Mouse (Mus musculus) hindbrain, embryonic 10.5 days (tissue): Measurements from ENCODE around the gene Lpp. TPM values are rescaled to one million over a fixed set of nuclear protein-coding genes. Genes with fewer than 3 reads are reported as not detected.

Source experiments
- DNase-seq: peaks from one replicate; pipeline ENCODE4 v3.0.0-alpha.2; 2017; ENCODE audit warnings: low spot score
- H3K27ac ChIP-seq: fragments of 300-500 bp; sonication (generic); 2 replicates; pipeline ENCODE4 v1.5.1; 2016; ENCODE audit warnings: mild to moderate bottlenecking, moderate library complexity
- H3K27me3 ChIP-seq: fragments of 300-500 bp; sonication (generic); 2 replicates; pipeline ENCODE4 v1.6.1; 2016; ENCODE audit warnings: mild to moderate bottlenecking; ENCODE audit not compliant: poor library complexity, insufficient read depth, severe bottlenecking
- H3K36me3 ChIP-seq: fragments of 300-500 bp; sonication (generic); 2 replicates; pipeline ENCODE4 v1.6.1; 2016; ENCODE audit warnings: mild to moderate bottlenecking, moderate library complexity
- H3K4me1 ChIP-seq: fragments of 300-500 bp; sonication (generic); replicated peaks from 2 replicates; pipeline ENCODE4 v1.6.1; 2016; ENCODE audit warnings: mild to moderate bottlenecking
- H3K4me3 ChIP-seq: fragments of 300-500 bp; sonication (generic); 2 replicates; pipeline ENCODE4 v1.5.1; 2016; ENCODE audit warnings: mild to moderate bottlenecking, moderate library complexity
- H3K9me3 ChIP-seq: fragments of 300-500 bp; sonication (generic); 2 replicates; pipeline ENCODE4 v1.6.1; 2016; ENCODE audit warnings: mild to moderate bottlenecking, moderate library complexity
- WGBS: fragments of 180-500 bp; shearing (Covaris S2); methylation state at CpG from one replicate; pipeline ENCODE4 v1.1.7; 2016; 5-methylcytosine and 5-hydroxymethylcytosine counted together
- polyA plus RNA-seq: library from polyadenylated mRNA; unstranded; fragments of >200 nt; fragmentation: Nextera tagmentation; extraction: Ambion mirVana; gene quantifications from 2 replicates; pipeline ENCODE4 v1.2.1, GENCODE M21; 2016

The Lpp gene
- polyA plus RNA-seq, 1 experiment from 2014 or later = 26.6 TPM

DNA sequence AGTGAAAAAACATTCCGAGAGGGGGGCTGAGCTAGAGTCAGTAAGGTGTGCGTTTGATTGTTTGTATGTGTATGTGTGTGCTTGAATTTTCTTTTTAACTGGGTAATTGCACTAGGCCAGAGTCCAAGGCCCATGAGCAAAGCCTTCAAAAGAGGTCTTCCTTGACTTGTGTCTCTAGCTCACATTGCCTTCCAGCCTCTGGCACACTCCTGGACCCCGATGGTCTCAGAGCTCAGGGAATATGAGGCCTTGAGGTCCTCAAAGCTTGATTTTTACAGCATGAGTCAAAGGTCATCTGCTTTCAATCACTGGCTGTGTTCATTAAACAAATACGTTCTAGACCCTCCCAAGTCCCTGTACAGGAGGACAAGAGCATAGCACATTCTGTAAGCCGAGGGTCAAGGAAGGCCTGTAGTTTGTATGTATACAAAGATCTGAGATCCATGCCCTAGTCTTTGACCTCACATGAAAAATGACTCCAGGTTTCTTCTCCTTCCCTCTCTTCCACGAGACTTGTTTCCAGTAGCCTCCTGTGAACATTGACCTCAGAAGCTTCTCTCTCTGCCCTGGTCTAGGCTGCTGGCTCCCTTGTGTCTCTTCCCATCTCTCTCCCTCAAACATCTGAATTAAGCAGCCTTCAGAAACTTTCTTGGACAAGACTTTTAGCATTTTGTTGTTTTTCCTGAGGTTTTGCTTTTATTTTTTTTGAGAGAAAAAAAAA is 508.0 kb downstream of the Lpp start:
- WGBS = 62% methylated on average over 6 of the region's 6 CpGs
- H3K27me3 ChIP-seq = no peaks in the 10 kb centered on the region
- peaks cover 18% of the 10 kb centered on the region for H3K4me1 ChIP-seq
- no peak overlapping the region for H3K4me3 ChIP-seq
- no peaks in the 10 kb centered on the region for H3K36me3 ChIP-seq
- H3K27ac ChIP-seq = no peak overlapping the region
- H3K9me3 ChIP-seq = no peaks in the 10 kb centered on the region
- DNase-seq = no peak

DNA sequence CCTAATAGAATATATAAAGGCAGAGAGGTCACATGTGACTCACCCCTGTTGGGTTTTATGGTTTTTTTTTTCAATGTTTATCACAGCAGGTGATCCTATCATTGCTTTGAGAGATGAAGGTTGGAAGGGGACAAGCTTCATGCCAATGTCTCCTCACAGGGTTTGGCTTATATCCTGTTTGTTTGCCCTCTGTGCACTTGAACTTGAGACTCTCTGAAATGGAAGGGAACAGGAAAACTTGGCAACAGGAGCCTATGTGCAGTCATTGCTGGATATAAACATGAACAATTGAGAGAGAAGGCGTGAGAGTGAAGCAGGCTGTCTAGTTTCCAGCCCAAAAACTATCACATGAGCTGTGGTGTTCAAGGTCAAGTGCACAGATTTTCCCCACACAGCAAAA is 508.8 kb downstream of the Lpp start:
- Histone ChIP-seq H3K4me1 (peaks cover 18% of the 10 kb centered on the region), H3K4me3 (no peak overlapping the region), H3K9me3 (no peaks in the 10 kb centered on the region), H3K27me3 (no peaks in the 10 kb centered on the region), H3K27ac (no peak overlapping the region), H3K36me3 (no peaks in the 10 kb centered on the region)
- no peak for DNase-seq
- 92% methylated on average over 1 of the region's 1 CpGs for WGBS

DNA sequence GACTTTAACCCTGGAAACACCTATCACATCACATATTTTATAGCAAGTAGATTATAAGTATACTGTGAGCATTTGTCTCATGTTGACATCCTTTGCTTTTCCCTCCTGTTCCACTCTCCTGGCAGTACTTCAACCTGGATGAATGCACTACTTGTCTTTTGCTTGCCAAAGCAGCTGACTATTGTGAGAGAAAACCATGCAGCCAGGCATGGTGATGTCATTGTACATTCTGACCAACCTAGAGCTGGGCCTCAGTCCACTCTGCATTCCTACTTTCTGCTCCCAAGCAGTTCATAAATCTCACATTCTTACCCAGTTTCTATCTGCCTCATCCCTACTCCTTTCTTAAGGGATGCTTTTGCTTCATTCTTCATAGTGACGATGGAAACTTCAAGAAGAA is 515.6 kb downstream of the Lpp start:
- H3K4me3 ChIP-seq = no peak overlapping the region
- 93% methylated on average over 1 of the region's 1 CpGs for WGBS
- no peak for DNase-seq
- no peaks in the 10 kb centered on the region for H3K4me1 ChIP-seq
- no peaks in the 10 kb centered on the region for H3K27me3 ChIP-seq
- no peaks in the 10 kb centered on the region for H3K36me3 ChIP-seq
- no peak overlapping the region for H3K27ac ChIP-seq
- no peaks in the 10 kb centered on the region for H3K9me3 ChIP-seq

DNA sequence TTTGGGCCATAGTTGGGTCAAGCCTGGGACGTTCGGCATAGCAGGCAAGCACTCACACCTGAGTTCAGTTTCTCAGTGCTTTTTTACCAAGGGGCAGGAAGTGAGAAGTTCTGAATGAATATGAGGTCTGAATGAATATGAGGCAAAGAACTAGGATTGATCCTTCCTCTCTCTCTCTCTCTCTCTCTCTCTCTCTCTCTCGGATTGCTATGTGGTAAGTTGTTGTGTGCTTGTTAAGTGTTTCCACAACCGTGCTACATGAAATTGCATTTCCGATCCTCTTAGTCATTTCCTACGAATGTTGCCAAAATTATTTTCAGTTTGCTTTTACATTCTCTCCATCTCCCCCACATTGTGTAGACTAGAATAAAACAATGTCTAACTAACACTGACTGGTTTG is 517.0 kb downstream of the Lpp start:
- Histone ChIP-seq H3K27ac (no peak overlapping the region), H3K4me3 (no peak overlapping the region), H3K36me3 (no peaks in the 10 kb centered on the region), H3K4me1 (no peaks in the 10 kb centered on the region), H3K9me3 (no peaks in the 10 kb centered on the region), H3K27me3 (no peaks in the 10 kb centered on the region)
- 88% methylated on average over 6 of the region's 6 CpGs for WGBS
- no peak for DNase-seq

DNA sequence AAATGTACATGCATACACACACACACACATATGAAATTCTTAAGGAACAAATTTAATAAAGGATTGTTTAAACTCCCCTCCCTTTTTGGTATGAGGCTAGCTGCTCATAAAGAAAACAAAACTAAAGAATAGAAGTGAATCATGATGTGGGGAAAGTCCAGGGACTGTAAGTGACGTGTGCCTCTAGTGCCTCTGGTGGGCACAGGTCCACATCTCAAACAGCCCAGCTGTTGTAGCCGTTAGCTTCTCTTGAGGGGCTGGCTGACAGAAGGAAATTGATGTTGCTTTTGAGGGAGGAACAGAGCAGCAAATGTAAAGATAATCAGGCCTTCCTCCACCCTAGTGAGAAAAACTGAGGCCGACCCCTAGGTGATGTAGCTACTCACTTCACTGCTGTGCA is 517.5 kb downstream of the Lpp start:
- H3K9me3 ChIP-seq = no peaks in the 10 kb centered on the region
- no peaks in the 10 kb centered on the region for H3K4me1 ChIP-seq
- no peak for DNase-seq
- H3K4me3 ChIP-seq = no peak overlapping the region
- H3K36me3 ChIP-seq = no peaks in the 10 kb centered on the region
- H3K27ac ChIP-seq = no peak overlapping the region
- no peaks in the 10 kb centered on the region for H3K27me3 ChIP-seq
- WGBS = 68% methylated on average over 3 of the region's 3 CpGs

DNA sequence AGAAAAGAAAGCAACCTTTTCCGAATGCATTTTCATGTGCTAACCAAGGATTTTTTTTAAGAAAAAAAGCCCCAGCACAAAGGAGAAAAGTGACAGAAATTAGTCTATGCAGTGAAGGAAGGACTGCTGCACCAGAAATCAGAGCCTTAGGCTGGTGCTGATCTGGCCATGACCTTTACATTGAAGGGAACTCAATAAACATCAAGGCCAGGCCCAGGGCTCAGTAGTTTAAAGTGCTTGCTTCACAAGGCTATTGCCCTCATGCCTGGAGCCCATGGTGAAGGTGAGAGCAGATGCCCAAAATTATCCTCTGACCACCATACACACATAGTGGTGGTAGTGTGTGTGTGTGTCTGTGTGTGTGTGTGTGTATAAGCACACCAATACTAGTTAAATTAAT is 519.1 kb downstream of the Lpp start:
- Histone ChIP-seq H3K36me3 (no peaks in the 10 kb centered on the region), H3K27ac (no peak overlapping the region), H3K9me3 (no peaks in the 10 kb centered on the region), H3K4me3 (no peak overlapping the region), H3K4me1 (no peaks in the 10 kb centered on the region), H3K27me3 (no peaks in the 10 kb centered on the region)
- WGBS = 84% methylated on average over 1 of the region's 1 CpGs
- DNase-seq = no peak

DNA sequence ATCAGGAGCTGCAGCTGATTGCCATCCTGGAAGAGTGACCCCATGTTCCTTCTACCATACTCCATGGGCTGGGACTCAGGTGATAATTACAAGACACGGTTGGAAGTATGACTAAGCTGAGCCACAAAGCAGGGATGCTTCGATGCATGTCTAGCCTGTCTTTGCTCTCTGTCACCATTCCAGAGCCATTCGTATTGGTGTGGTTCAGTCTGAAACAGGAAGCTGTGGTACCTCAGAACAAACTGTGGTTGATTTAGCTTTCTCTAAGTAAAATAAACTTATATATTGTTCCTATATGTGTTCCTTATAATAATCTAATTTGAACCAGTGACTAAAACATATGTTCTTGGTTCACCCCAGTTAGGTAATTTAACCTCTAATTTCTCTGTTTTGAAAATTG is 519.7 kb downstream of the Lpp start:
- DNase-seq = no peak
- Histone ChIP-seq H3K27me3 (no peaks in the 10 kb centered on the region), H3K4me1 (no peaks in the 10 kb centered on the region), H3K27ac (no peak overlapping the region), H3K36me3 (no peaks in the 10 kb centered on the region), H3K9me3 (no peaks in the 10 kb centered on the region), H3K4me3 (no peak overlapping the region)
- 91% methylated on average over 3 of the region's 3 CpGs for WGBS

DNA sequence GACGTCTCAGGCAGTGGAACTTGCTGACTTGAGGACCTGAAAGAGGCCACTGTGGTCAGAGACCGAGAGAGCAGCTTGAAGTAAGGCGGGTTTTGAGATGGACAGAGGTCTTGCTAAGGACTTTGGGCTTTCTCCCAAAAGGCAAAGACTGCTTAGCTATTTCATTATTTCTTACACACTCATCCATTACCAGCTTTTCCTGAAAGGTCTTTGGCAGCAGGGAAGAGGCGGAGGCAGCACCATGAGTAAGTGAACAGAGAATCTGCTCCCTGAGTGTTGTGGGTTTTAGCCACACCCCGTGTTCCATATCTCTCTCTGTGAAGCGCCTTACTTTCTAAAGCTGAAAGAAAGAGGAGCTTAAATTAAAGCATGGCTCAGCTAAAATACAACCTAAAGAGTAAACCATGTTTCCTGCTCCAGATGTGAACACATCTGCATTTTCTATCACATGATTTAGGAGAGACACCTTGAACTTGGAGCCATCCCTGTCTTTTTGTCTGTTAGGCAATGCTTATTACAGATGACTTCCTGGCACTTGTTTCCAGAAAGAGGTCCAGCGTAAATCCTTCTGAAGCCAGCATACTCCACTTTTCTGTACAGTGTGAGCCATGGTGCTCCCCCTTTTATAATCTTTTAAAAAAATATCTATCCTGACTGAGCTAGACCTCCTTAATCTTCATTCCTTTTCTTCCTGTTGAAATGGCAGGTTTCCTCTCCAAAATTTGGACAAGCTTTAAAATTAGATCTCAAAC is 520.5 kb downstream of the Lpp start:
- Histone ChIP-seq H3K27ac (no peak overlapping the region), H3K9me3 (no peaks in the 10 kb centered on the region), H3K4me1 (no peaks in the 10 kb centered on the region), H3K4me3 (no peak overlapping the region), H3K27me3 (no peaks in the 10 kb centered on the region), H3K36me3 (no peaks in the 10 kb centered on the region)
- DNase-seq = no peak
- 82% methylated on average over 7 of the region's 7 CpGs for WGBS

DNA sequence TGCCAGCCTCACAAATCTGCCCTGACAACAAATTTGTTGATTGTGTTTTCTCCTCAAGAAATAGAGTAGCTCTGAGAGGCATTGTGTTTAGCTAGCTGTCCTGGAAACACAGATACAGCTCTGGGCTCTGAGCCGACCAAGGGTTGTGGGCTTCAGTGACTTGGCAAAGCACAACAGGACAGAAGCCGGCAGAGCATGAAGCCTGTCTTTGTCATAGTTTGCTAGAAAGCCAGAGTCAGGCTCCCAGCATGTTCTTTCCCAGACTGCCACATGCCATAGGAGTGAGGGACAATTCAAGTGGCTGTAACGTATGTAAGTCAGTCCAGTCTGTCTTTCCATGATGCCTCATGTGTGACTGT is 521.1 kb downstream of the Lpp start:
- 54% methylated on average over 3 of the region's 3 CpGs for WGBS
- Histone ChIP-seq H3K4me1 (no peaks in the 10 kb centered on the region; the same call in 1 of the 2 replicates), H3K4me3 (no peak overlapping the region), H3K27ac (no peak overlapping the region), H3K27me3 (no peaks in the 10 kb centered on the region), H3K9me3 (no peaks in the 10 kb centered on the region), H3K36me3 (no peaks in the 10 kb centered on the region)
- no peak for DNase-seq

DNA sequence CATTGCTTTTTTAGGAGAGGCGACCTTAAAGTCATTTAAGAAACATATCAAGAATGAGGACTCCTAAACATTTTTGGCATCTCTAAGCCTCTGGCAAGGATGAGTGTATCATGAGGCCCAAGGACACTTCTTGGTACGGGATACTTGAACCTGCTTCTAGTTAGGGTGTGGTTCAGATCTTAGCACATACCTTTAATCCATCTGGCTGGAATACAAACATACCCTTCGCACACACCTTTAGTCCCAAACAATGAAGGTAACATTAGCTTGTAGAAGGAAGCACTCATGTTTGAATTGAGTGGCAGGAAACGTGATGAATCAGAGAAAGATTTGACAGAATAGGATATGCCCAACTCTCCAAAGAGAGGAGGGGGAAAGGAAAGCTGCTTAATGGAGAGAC is 522.2 kb downstream of the Lpp start:
- H3K9me3 ChIP-seq = no peaks in the 10 kb centered on the region
- no peaks in the 10 kb centered on the region; the same call in 1 of the 2 replicates for H3K4me1 ChIP-seq
- no peak for DNase-seq
- H3K27ac ChIP-seq = no peak overlapping the region
- no peaks in the 10 kb centered on the region for H3K27me3 ChIP-seq
- no peaks in the 10 kb centered on the region for H3K36me3 ChIP-seq
- 88% methylated on average over 4 of the region's 4 CpGs for WGBS
- no peak overlapping the region for H3K4me3 ChIP-seq

DNA sequence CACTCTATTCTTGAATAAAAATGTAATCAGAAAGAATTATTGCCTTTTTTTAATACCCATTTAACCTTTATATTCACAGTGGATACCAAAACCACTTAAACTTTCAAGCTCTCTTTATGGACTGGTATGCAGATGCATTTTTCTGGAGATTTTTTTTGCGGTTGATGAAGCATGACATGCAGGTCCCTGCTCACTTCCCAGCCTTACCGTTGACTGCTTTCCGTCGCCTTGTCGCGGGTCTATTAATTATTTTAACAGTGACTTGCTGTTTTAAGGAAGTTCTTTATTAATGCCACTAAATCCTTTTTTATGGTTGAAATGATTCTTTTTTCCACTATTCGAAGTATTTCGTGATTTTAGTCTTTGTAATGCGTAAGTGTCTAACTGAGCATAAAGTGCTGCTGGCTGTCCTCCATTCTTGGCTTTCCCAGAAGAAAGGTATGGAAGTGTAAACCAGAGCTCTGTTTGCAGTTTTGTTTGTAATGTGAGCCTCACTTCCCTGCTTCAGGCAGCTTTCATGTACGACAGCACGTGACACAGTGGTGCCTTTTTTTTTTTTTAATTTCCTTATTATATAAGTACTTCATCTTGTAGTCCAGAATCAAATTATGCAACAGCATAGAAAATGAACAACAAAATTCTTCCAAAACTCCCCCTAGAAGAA is 526.2 kb downstream of the Lpp start:
- no peaks in the 10 kb centered on the region; the same call in 1 of the 2 replicates for H3K4me1 ChIP-seq
- no peak overlapping the region for H3K4me3 ChIP-seq
- DNase-seq = no peak
- H3K9me3 ChIP-seq = no peaks in the 10 kb centered on the region
- no peaks in the 10 kb centered on the region for H3K36me3 ChIP-seq
- H3K27me3 ChIP-seq = no peaks in the 10 kb centered on the region
- no peak overlapping the region for H3K27ac ChIP-seq
- 59% methylated on average over 11 of the region's 11 CpGs for WGBS

DNA sequence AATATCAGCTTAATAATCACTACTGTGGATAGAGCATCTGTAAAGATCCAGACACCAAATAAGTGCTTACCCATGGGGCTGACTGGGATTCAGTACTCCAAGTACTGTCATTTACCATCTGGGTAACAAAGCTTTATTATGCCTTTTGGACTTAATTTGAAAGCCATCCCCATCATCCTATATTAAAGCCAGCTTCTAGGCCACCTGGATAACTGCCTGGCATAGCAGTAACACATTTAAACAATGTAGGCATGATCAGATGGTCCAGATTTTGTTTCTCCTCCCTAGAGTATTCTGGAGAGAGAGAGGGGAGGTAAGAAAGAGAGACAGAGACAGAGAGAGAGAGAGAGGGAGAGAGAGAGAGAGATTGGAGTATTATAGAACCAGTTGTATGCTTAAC is 536.8 kb downstream of the Lpp start:
- H3K4me3 ChIP-seq = no peak overlapping the region
- H3K4me1 ChIP-seq = peaks cover 4% of the 10 kb centered on the region; the same call in 1 of the 2 replicates
- H3K27me3 ChIP-seq = no peaks in the 10 kb centered on the region
- no peak for DNase-seq
- no peak overlapping the region for H3K27ac ChIP-seq
- H3K36me3 ChIP-seq = no peaks in the 10 kb centered on the region
- no peaks in the 10 kb centered on the region for H3K9me3 ChIP-seq

DNA sequence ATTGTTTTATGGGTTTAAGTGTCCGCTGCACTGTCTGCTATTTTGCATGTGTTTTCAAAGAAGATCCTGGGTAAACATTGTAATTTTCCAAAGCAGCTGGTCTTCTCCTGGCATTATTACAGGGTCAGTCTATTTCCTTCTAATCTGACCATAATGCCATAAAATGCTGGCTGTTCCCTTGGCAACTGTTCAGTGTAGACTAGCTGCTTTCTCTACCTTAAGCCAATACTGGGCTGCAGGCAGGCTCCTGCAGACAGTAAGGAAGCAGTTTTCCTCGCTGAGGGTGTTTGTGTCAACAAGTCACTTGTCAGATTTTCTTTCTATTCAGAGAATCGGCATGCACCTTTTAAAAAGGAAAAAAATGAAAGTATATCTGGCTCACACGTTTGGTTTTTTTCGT is 537.3 kb downstream of the Lpp start:
- WGBS = 89% methylated on average over 5 of the region's 5 CpGs
- H3K27ac ChIP-seq = no peak overlapping the region
- H3K4me3 ChIP-seq = no peak overlapping the region
- no peaks in the 10 kb centered on the region for H3K9me3 ChIP-seq
- H3K36me3 ChIP-seq = no peaks in the 10 kb centered on the region
- no peaks in the 10 kb centered on the region for H3K27me3 ChIP-seq
- no peak for DNase-seq
- H3K4me1 ChIP-seq = peaks cover 4% of the 10 kb centered on the region; the same call in 1 of the 2 replicates
